Mouse (Mus musculus) forebrain, embryonic 12.5 days (tissue): ENCODE measurements around the gene Pbdc1. TPM values are rescaled to one million over a fixed set of nuclear protein-coding genes. Genes with fewer than 3 reads are reported as not detected.
"Not testable (repeated sequence)": the region's sequence is repeated elsewhere in the genome, so short reads cannot be mapped to it uniquely, and the experiment has no call there.

ENCODE experiments used
- ATAC-seq: fragments of 200-750 bp; cut with Nextera tagmentation; 2 replicates; pipeline ENCODE4 v1.8.0; 2017; ENCODE audit warnings: moderate TSS enrichment; ENCODE audit not compliant: low FRiP score
- H3K27ac ChIP-seq: fragments of 300-500 bp; sonication (generic); 2 replicates; pipeline ENCODE4 v1.5.1; 2016; ENCODE audit warnings: mild to moderate bottlenecking
- H3K27me3 ChIP-seq: fragments of 300-500 bp; sonication (generic); 2 replicates; pipeline ENCODE4 v1.6.1; 2016; ENCODE audit warnings: mild to moderate bottlenecking
- H3K36me3 ChIP-seq: fragments of 300-500 bp; sonication (generic); replicated peaks from 2 replicates; pipeline ENCODE4 v1.6.1; 2016; ENCODE audit warnings: mild to moderate bottlenecking
- H3K4me1 ChIP-seq: fragments of 300-500 bp; sonication (generic); 2 replicates; pipeline ENCODE4 v1.6.1; 2016
- H3K4me2 ChIP-seq: fragments of 300-500 bp; sonication (generic); 2 replicates; pipeline ENCODE4 v1.6.1; 2016; ENCODE audit warnings: mild to moderate bottlenecking, moderate library complexity
- H3K4me3 ChIP-seq: fragments of 300-500 bp; sonication (generic); replicated peaks from 2 replicates; pipeline ENCODE4 v1.5.1; 2016; ENCODE audit warnings: mild to moderate bottlenecking
- H3K9ac ChIP-seq: fragments of 300-500 bp; sonication (generic); 2 replicates; pipeline ENCODE4 v1.6.1; 2016; ENCODE audit warnings: mild to moderate bottlenecking
- H3K9me3 ChIP-seq: fragments of 300-500 bp; sonication (generic); 2 replicates; pipeline ENCODE4 v1.6.1; 2016
- WGBS: fragments of 180-500 bp; shearing (Covaris S2); methylation state at CpG from one replicate; pipeline ENCODE4 v1.1.7; 2016; 5-methylcytosine and 5-hydroxymethylcytosine counted together
- polyA plus RNA-seq: library from polyadenylated mRNA; unstranded; fragments of >200 nt; fragmentation: Nextera tagmentation; extraction: Ambion mirVana; gene quantifications from 2 replicates; pipeline ENCODE4 v1.2.1, GENCODE M21; 2016

The Pbdc1 gene
- polyA plus RNA-seq, 1 experiment from 2014 or later = 62.8 TPM

DNA sequence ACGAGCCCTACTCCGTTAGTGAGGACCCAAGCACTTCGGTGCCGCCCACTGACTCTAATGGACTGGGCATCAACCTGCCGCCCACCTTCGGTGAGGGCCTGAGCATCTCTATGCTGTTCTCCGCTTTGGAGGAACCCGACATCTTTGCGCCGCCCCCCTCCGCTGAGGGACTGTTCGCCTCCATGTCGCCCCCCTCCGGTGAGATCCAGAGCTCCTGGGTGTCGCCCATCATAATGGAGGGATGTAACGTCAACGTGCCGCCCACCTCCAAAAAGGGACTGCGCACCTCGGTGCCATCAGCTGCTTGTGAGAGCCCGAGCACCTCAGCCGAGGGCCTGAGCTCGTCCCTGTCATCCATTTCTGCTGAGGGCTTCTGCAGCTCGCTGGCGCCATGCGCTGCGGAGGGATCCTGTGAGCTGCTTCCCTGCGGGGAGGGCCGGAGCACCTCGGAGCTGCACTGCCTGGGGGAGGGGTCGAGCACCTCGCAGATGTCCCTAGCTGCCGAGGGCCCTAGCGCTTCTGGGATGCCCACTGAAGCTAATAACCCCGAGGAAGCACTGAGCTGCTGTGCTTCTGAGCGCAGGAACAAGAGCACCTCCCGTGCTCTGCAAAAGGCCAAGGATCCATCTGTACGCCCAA is 41.8 kb downstream of the Pbdc1 start:
- Histone ChIP-seq H3K9ac (peak overlapping the region; percentile 71), H3K4me2 (peak overlapping the region; percentile 60), H3K36me3 (no peaks in the 10 kb centered on the region), H3K27ac (no peak overlapping the region), H3K27me3 (peaks cover 57% of the 10 kb centered on the region), H3K9me3 (no peaks in the 10 kb centered on the region), H3K4me1 (0 out of 2 replicates have a peak, but pooled peaks cover 3% of the 10 kb centered on the region), H3K4me3 (peak overlapping the region; percentile 58)
- 19% methylated on average over 38 of the region's 38 CpGs for WGBS
- ATAC-seq = peak; percentile 87

DNA sequence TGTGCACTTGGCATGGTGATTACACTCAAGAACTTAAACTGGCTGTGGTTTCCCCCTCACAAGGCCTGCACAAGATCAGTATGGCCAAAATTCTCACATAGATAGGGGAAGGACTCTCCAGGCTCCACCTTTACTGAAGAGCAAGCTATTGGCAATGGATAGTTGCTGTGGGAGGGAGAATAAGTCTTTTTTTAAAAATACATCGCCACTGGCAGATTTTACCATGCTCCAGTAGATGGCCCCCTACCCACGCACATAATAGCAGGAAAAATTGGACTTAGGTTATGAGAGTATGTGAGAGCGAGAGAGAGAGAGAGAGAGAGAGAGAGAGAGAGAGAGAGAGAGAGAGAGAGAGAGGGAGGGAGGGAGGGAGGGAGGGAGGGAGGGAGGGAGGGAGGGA is 45.3 kb downstream of the Pbdc1 start:
- H3K27me3 ChIP-seq = peaks cover 42% of the 10 kb centered on the region

DNA sequence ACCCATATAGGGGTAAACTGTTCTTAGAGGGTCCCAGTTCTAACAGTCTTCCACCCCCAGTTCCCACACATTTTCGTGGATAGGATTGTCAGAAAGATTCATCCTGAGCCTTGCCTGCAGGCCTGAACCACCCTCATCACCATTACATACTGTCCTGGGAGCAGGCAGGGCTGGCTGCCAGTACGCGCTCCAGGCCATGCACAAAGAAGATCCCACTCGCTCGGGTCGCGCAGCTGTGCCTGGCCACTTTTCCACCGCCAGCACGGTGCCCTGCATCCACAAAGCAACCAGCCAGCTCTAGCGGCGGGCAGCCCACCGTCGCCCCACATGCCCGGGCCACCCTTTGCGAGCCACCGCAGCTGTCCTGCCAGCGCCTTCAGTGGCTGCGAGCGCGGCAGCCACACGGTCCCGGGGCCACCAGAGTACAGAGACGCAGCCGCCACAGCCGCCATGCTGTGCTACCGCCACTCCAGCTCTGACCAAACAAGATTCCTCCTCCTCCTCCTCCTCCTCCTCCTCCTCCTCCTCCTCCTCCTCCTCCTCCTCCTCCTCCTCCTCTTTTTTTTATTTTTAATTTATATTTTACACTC is 72.4 kb downstream of the Pbdc1 start:
- Histone ChIP-seq H3K27me3 (peaks cover 26% of the 10 kb centered on the region), H3K4me2 (peak overlapping the region; percentile 34), H3K9me3 (no peaks in the 10 kb centered on the region), H3K4me3 (peak overlapping the region; percentile 19), H3K9ac (no peak overlapping the region), H3K36me3 (no peaks in the 10 kb centered on the region), H3K27ac (no peak overlapping the region), H3K4me1 (no peaks in the 10 kb centered on the region)
- WGBS = 45% methylated on average over 26 of the region's 26 CpGs
- no peak for ATAC-seq

More for the DNA sequence above, 45.3 kb downstream of the Pbdc1 start:
- Histone ChIP-seq H3K4me3 (no peak overlapping the region), H3K4me2 (no peak overlapping the region), H3K9me3 (no peaks in the 10 kb centered on the region), H3K4me1 (0 out of 2 replicates have a peak, but pooled peaks cover 3% of the 10 kb centered on the region), H3K36me3 (no peaks in the 10 kb centered on the region), H3K9ac (no peak overlapping the region), H3K27ac (no peak overlapping the region)
- WGBS = 16% methylated on average over 3 of the region's 3 CpGs
- ATAC-seq = no peak

DNA sequence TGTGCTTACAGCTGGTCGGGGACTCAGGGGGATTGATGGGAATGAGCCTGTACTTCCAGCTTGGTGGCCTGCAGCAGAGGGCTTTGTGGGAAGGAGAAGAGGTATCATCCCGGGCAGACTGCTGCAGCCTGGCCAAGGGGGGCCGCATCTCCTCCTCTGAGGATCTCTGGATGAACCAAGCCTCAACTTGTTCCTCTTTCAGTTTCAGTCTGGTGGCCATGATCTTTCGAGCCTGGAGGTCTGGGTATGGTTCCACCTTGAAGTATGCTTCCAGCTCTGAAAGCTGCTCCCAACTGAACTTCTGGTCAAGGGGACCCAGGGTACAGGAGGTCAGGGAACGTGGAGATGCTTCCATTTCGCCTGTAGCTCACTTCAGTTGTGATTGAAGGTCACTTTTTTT is 85.5 kb downstream of the Pbdc1 start:
- H3K27ac ChIP-seq, H3K9me3 ChIP-seq, H3K36me3 ChIP-seq, H3K9ac ChIP-seq, H3K4me3 ChIP-seq, H3K4me1 ChIP-seq, H3K4me2 ChIP-seq, ATAC-seq: not testable (repeated sequence)
- 83% methylated on average over 6 of the region's 6 CpGs for WGBS
- H3K27me3 ChIP-seq = peaks cover 40% of the 10 kb centered on the region

Other genes starting within 250 kb of the Pbdc1 start
- gene Magee2, start 222.5 kb upstream of the Pbdc1 start, polyA plus RNA-seq = 7.0 and 7.4 TPM in 2 replicates
- 69.6 and 76.6 TPM in 2 replicates for gene Magee1, start 40.6 kb downstream of the Pbdc1 start, polyA plus RNA-seq